Mouse (Mus musculus): ENCODE data around the gene Ankrd13b. TPM values are rescaled to one million over a fixed set of nuclear protein-coding genes. Genes with fewer than 3 reads are reported as not detected.

Ankrd13b gene
- polyA plus RNA-seq, 1 experiment = not detected

DNA sequence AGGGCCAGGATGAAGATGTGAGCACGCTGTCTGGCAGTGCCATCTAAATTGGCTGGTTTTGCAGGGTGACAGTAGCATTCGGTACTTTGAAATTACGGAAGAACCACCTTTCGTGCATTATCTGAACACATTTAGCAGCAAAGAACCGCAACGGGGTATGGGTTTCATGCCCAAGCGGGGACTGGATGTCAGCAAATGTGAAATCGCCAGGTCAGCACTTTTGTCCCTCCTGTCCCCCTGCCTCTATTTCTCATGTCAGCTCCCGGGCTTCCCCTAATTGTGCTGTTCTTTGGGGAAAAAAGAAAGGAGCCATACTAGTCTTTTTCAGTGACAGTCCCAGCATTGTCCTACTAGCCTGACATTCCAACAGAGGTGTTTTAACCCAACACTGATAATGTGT lies 21.1 kb downstream of the Ankrd13b start:
- TF ChIP-seq CTCF (IDR thresholded peaks at IDR 0.05; ENCODE audit: insufficient read depth, low read depth, low read length) = no peak
- TF ChIP-seq POLR2A (IDR thresholded peaks at IDR 0.05; ENCODE audit: insufficient read depth, low read depth, low read length) = no peak
- no peak overlapping the region for H3K27ac ChIP-seq (ENCODE audit: insufficient read depth, low read depth, low read length)
- peaks cover 20% of the 10 kb centered on the region for H3K4me1 ChIP-seq (ENCODE audit: control insufficient read depth, insufficient read depth, low read length)
- 82% methylated on average over 9 of the region's 9 CpGs for WGBS
- H3K4me3 ChIP-seq (ENCODE audit: insufficient read depth, low read depth, low read length) = no peak overlapping the region

DNA sequence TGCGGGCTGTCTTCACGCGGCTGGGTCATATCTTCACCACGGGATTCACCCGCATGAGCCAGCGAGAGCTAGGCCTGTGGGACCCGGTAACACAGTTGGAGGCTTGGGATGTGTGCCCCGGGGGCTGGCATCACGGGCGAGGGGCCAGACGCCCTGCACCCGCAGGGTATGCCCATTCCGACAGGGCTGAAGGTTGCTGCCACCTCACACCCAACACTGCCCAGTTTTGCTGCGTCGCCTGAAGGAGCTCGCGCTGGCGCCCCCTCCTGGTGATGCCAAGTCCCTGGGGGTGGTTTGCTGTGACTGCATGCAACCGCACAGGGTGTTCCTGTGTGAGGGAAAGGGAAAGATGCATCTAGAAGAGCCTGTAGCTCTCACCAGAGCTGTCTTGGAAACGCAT lies 21.7 kb downstream of the Ankrd13b start:
- TF ChIP-seq POLR2A (IDR thresholded peaks at IDR 0.05; ENCODE audit: insufficient read depth, low read depth, low read length) (no peak), CTCF (IDR thresholded peaks at IDR 0.05; ENCODE audit: insufficient read depth, low read depth, low read length) (peak; percentile 92)
- H3K27ac ChIP-seq (ENCODE audit: insufficient read depth, low read depth, low read length) = no peak overlapping the region
- peak overlapping the region; percentile 9; the same call in 1 of the 2 replicates for H3K4me3 ChIP-seq (ENCODE audit: insufficient read depth, low read depth, low read length)
- WGBS = 9% methylated on average over 20 of the region's 20 CpGs
- H3K4me1 ChIP-seq (ENCODE audit: control insufficient read depth, insufficient read depth, low read length) = peaks cover 23% of the 10 kb centered on the region

DNA sequence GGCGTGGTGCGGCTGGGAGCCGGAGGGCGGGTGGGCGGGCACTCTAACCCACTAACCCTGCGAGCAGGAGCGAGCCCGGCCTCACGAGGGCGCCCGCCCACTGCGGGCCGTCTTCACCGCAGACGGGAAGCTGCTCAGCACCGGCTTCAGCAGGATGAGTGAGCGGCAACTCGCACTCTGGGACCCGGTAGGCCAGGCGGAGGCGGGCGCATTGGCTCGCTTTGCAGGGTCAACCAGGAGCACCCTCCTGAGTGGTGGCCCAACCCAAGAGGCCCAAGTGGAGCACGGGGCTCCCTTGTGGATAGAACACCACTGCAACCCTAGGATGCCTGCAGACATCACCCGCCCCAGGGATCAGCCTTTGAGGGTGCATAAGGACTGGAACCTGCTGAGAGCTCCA lies 22.3 kb downstream of the Ankrd13b start:
- Histone ChIP-seq H3K4me3 (ENCODE audit: insufficient read depth, low read depth, low read length) (no peak overlapping the region), H3K4me1 (ENCODE audit: control insufficient read depth, insufficient read depth, low read length) (peaks cover 29% of the 10 kb centered on the region), H3K27ac (ENCODE audit: insufficient read depth, low read depth, low read length) (no peak overlapping the region)
- 7% methylated on average over 25 of the region's 25 CpGs for WGBS
- TF ChIP-seq POLR2A (IDR thresholded peaks at IDR 0.05; ENCODE audit: insufficient read depth, low read depth, low read length) = no peak

DNA sequence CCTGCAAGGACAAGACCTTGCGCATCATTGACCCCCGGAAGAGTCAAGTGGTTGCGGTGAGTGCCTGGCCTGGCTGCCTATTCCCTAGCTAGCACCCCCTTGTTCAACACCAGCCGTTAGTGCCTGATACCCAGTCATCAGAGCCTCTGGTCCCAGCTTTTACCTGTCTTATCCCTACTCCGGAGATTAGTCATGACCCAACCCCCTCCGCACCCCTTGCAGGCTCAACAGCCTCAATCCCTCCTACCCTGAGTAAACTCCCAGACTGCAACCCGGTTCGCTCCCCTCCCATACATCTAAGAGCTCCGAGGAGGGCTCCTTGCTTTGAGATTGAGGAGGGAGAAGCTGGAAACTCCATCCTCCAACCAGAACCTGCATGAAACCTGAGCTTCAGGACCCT lies 22.9 kb downstream of the Ankrd13b start:
- H3K4me3 ChIP-seq (ENCODE audit: insufficient read depth, low read depth, low read length) = no peak overlapping the region
- no peak overlapping the region for H3K27ac ChIP-seq (ENCODE audit: insufficient read depth, low read depth, low read length)
- TF ChIP-seq CTCF (IDR thresholded peaks at IDR 0.05; ENCODE audit: insufficient read depth, low read depth, low read length) = no peak
- TF ChIP-seq POLR2A (IDR thresholded peaks at IDR 0.05; ENCODE audit: insufficient read depth, low read depth, low read length) = no peak
- peaks cover 31% of the 10 kb centered on the region for H3K4me1 ChIP-seq (ENCODE audit: control insufficient read depth, insufficient read depth, low read length)
- 47% methylated on average over 9 of the region's 9 CpGs for WGBS

DNA sequence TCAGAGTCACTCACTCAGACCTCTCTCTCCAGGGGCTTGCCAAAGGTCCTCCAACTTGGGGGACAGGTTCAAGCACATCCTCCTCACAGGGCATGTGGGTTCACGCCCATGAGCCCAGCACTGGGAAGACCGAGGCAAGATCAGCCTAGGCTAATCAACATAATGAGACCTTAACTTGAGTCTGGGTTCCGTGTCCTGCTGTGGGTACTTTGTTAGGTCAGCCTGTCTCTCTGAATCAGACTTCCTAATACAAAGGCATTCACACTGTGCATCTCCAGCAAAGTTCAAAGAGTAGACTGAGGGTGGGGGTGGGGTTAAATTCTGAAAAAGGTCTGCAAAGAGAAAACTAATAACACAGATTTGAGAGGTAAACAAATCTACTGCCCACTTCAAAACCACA lies 24.4 kb downstream of the Ankrd13b start:
- 56% methylated on average over 3 of the region's 3 CpGs for WGBS

DNA sequence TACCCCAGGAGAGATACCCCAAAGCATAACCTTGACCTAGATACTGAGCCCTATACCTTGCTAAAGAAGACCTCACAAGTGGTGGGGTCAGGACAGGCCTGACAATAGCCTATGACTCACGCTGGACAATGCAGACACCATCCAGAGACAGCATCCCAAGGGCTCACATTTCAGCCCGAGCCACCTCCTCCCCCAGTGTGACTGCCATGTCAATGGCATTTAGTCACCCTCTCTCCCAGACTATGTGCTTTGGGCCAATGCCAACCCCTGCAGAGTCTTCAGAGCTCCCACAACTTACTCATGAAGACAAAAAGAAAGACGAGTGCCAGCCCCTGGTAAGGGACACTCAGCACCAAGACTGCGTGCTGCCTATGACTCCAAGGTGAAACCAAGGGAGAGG lies 24.8 kb downstream of the Ankrd13b start:
- Histone ChIP-seq H3K4me3 (ENCODE audit: insufficient read depth, low read depth, low read length) (no peak overlapping the region), H3K27ac (ENCODE audit: insufficient read depth, low read depth, low read length) (no peak overlapping the region), H3K4me1 (ENCODE audit: control insufficient read depth, insufficient read depth, low read length) (peaks cover 31% of the 10 kb centered on the region)
- 56% methylated on average over 4 of the region's 4 CpGs for WGBS
- TF ChIP-seq CTCF (IDR thresholded peaks at IDR 0.05; ENCODE audit: insufficient read depth, low read depth, low read length) = no peak
- TF ChIP-seq POLR2A (IDR thresholded peaks at IDR 0.05; ENCODE audit: insufficient read depth, low read depth, low read length) = no peak

More for the DNA sequence above, 24.4 kb downstream of the Ankrd13b start:
- TF ChIP-seq POLR2A (IDR thresholded peaks at IDR 0.05; ENCODE audit: insufficient read depth, low read depth, low read length) (no peak), CTCF (IDR thresholded peaks at IDR 0.05; ENCODE audit: insufficient read depth, low read depth, low read length) (no peak)
- Histone ChIP-seq H3K4me3 (ENCODE audit: insufficient read depth, low read depth, low read length) (no peak overlapping the region), H3K27ac (ENCODE audit: insufficient read depth, low read depth, low read length) (no peak overlapping the region), H3K4me1 (ENCODE audit: control insufficient read depth, insufficient read depth, low read length) (peaks cover 31% of the 10 kb centered on the region)

DNA sequence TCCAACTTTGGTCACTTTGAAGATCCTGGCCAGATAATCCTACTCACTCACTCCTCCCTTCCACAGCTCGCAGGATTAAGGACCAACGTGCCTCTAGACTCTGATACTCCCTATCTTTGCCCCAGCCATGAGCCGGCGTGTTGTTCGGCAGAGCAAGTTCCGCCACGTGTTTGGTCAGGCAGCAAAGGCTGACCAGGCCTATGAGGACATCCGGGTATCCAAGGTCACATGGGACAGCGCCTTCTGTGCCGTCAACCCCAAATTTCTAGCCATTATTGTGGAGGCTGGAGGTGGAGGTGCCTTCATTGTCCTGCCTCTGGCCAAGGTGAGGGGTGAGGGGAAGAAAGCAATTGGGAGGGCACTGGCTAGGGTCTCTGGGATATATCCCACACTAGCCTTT lies 25.7 kb downstream of the Ankrd13b start:
- TF ChIP-seq CTCF (IDR thresholded peaks at IDR 0.05; ENCODE audit: insufficient read depth, low read depth, low read length) = no peak
- no peak for TF ChIP-seq POLR2A (IDR thresholded peaks at IDR 0.05; ENCODE audit: insufficient read depth, low read depth, low read length)
- H3K4me1 ChIP-seq (ENCODE audit: control insufficient read depth, insufficient read depth, low read length) = peaks cover 31% of the 10 kb centered on the region
- no peak overlapping the region for H3K4me3 ChIP-seq (ENCODE audit: insufficient read depth, low read depth, low read length)
- no peak overlapping the region for H3K27ac ChIP-seq (ENCODE audit: insufficient read depth, low read depth, low read length)
- WGBS = 86% methylated on average over 10 of the region's 10 CpGs

DNA sequence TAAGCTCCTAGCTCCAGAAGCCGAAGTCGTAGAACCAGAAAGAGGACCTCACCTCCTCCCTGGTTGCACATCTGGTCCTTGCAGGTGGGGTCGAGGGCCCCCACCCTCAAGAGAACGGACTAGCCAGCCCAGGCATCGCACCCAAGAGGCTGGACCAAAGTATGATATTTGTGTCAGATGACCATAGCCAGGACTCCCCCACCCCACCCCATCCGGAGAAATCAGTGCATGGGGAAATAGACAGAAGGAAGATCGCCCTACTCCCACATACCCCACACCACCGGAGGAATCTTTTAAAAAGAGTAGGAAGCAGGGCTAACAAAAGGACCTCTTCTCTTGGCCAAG lies 26.4 kb downstream of the Ankrd13b start:
- 56% methylated on average over 8 of the region's 8 CpGs for WGBS

DNA sequence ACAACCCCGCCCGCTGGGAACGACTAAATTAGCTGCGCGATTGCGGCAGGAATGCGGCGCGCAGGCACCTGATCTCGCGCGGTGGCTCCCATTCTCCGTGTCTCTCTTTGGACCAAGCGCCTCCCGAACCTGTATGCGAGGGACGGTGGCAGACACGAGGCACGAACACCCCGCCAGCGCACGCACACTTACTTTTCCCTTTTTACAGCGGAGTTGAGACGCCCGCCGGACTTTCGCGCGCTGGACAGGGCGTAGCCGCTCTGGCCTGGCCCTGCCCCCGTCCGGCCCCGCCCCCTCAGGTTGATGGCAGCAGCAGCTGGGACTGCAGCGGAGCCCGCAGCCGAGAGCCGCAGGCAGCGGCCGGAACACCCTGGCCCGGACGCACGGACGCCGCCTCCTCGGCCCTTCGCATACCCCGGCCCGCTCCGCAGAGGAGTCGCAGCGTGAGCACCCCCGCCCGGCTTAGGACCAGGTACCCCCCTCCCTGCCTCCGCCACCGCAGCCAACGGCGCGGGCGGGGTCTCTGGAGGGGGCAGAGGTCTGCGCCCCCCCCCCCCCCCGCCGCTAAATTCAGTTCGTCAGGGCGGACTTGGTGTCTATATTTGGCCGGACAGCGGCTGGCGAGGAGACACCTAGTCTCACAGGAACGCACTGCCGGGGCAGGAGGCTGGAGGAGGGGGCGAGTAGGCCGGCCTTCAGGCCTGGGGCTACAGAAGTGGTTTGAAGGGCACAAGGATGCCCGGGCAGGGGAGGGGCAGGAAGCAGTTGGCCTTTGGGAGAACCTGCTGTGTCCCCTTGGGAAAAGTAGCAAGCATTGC lies 27.0 kb downstream of the Ankrd13b start, which contains the start of gene Coro6:
TSS of gene Coro6 (plus strand) at position 129 of the 818 bp plus-strand sequence.
- H3K4me3 ChIP-seq (ENCODE audit: insufficient read depth, low read depth, low read length) = peak within 1 kb of the TSS; percentile 54
- H3K27ac ChIP-seq (ENCODE audit: insufficient read depth, low read depth, low read length) = no peak within 1 kb of the TSS
- no peak for TF ChIP-seq POLR2A (IDR thresholded peaks at IDR 0.05; ENCODE audit: insufficient read depth, low read depth, low read length)
- TF ChIP-seq CTCF (IDR thresholded peaks at IDR 0.05; ENCODE audit: insufficient read depth, low read depth, low read length) = no peak
- H3K4me1 ChIP-seq (ENCODE audit: control insufficient read depth, insufficient read depth, low read length) = peaks cover 23% of the 10 kb centered on the region
- WGBS = 2% methylated on average over 72 of the region's 73 CpGs

More for the DNA sequence above, 26.4 kb downstream of the Ankrd13b start:
- TF ChIP-seq POLR2A (IDR thresholded peaks at IDR 0.05; ENCODE audit: insufficient read depth, low read depth, low read length) (no peak), CTCF (IDR thresholded peaks at IDR 0.05; ENCODE audit: insufficient read depth, low read depth, low read length) (no peak)
- peak overlapping the region; percentile 54 for H3K4me3 ChIP-seq (ENCODE audit: insufficient read depth, low read depth, low read length)
- peaks cover 29% of the 10 kb centered on the region for H3K4me1 ChIP-seq (ENCODE audit: control insufficient read depth, insufficient read depth, low read length)
- no peak overlapping the region for H3K27ac ChIP-seq (ENCODE audit: insufficient read depth, low read depth, low read length)
